Mouse (Mus musculus): Measurements from ENCODE around the gene Defb35. TPM values are rescaled to one million over a fixed set of nuclear protein-coding genes. Genes with fewer than 3 reads are reported as not detected.

The Defb35 gene
- polyA plus RNA-seq, 1 experiment from 2014 or later, result not detected

Other genes with a start within 250 kb of the Defb35 start
- not detected in 2 replicates for gene AY761184, start 234.7 kb upstream of the Defb35 start, polyA plus RNA-seq (2014; fragmentation: Nextera tagmentation; extraction: Ambion mirVana)
- not detected in 2 replicates for gene Defa24, start 203.9 kb upstream of the Defb35 start, polyA plus RNA-seq (2014; fragmentation: Nextera tagmentation; extraction: Ambion mirVana)
- not detected in 2 replicates for gene Defb50, start 114.8 kb upstream of the Defb35 start, polyA plus RNA-seq (2014; fragmentation: Nextera tagmentation; extraction: Ambion mirVana)
- gene Defb2, start 98.4 kb upstream of the Defb35 start, polyA plus RNA-seq (2014; fragmentation: Nextera tagmentation; extraction: Ambion mirVana), result 1.1 TPM in 1 of 2 replicates, not detected in the other
- gene Defb10, start 79.5 kb upstream of the Defb35 start, polyA plus RNA-seq (2014; fragmentation: Nextera tagmentation; extraction: Ambion mirVana), result not detected in 2 replicates
- not detected in 2 replicates for gene Defb9, start 52.9 kb upstream of the Defb35 start, polyA plus RNA-seq (2014; fragmentation: Nextera tagmentation; extraction: Ambion mirVana)
- gene Defb11, start 31.9 kb upstream of the Defb35 start, polyA plus RNA-seq (2014; fragmentation: Nextera tagmentation; extraction: Ambion mirVana), result not detected in 2 replicates
- not detected in 2 replicates for gene Defb15, start 5.6 kb upstream of the Defb35 start, polyA plus RNA-seq (2014; fragmentation: Nextera tagmentation; extraction: Ambion mirVana)
- gene Defb13, start 8.4 kb downstream of the Defb35 start, polyA plus RNA-seq (2014; fragmentation: Nextera tagmentation; extraction: Ambion mirVana), result not detected in 2 replicates
- not detected in 2 replicates for gene Fam90a1a, start 20.4 kb downstream of the Defb35 start, polyA plus RNA-seq (2014; fragmentation: Nextera tagmentation; extraction: Ambion mirVana)
- not detected in 2 replicates for gene Ccdc70, start 31.4 kb downstream of the Defb35 start, polyA plus RNA-seq (2014; fragmentation: Nextera tagmentation; extraction: Ambion mirVana)
- 8.1 and 10.0 TPM in 2 replicates for gene Atp7b, start 122.0 kb downstream of the Defb35 start, polyA plus RNA-seq (2014; fragmentation: Nextera tagmentation; extraction: Ambion mirVana)
- 37.0 and 40.3 TPM in 2 replicates for gene Alg11, start 122.4 kb downstream of the Defb35 start, polyA plus RNA-seq (2014; fragmentation: Nextera tagmentation; extraction: Ambion mirVana)
- gene Nek5, start 186.7 kb downstream of the Defb35 start, polyA plus RNA-seq (2014; fragmentation: Nextera tagmentation; extraction: Ambion mirVana), result 0.32 TPM in 2 replicates
- 7.0 and 10.7 TPM in 2 replicates for gene Nek3, start 228.1 kb downstream of the Defb35 start, polyA plus RNA-seq (2014; fragmentation: Nextera tagmentation; extraction: Ambion mirVana)
- gene Ckap2, start 247.5 kb downstream of the Defb35 start, polyA plus RNA-seq (2014; fragmentation: Nextera tagmentation; extraction: Ambion mirVana), result 61.5 and 62.0 TPM in 2 replicates